Mouse (Mus musculus) midbrain, embryonic 12.5 days (tissue): ENCODE measurements around the gene Rnf207. TPM values are rescaled to one million over a fixed set of nuclear protein-coding genes. Genes with fewer than 3 reads are reported as not detected.

ENCODE experiments used
- ATAC-seq: fragments of 200-750 bp; cut with Nextera tagmentation; 2 replicates; pipeline ENCODE4 v1.8.0; 2017; ENCODE audit warnings: low read depth, moderate TSS enrichment, moderate library complexity; ENCODE audit not compliant: low FRiP score
- H3K27ac ChIP-seq: fragments of 300-500 bp; sonication (generic); replicated peaks from 2 replicates; pipeline ENCODE4 v1.5.1; 2016; ENCODE audit warnings: mild to moderate bottlenecking
- H3K27me3 ChIP-seq: fragments of 300-500 bp; sonication (generic); 2 replicates; pipeline ENCODE4 v1.6.1; 2016; ENCODE audit warnings: mild to moderate bottlenecking
- H3K36me3 ChIP-seq: fragments of 300-500 bp; sonication (generic); 2 replicates; pipeline ENCODE4 v1.6.1; 2016
- H3K4me1 ChIP-seq: fragments of 300-500 bp; sonication (generic); 2 replicates; pipeline ENCODE4 v1.6.1; 2016
- H3K4me2 ChIP-seq: fragments of 300-500 bp; sonication (generic); replicated peaks from 2 replicates; pipeline ENCODE4 v1.6.1; 2016; ENCODE audit warnings: mild to moderate bottlenecking, moderate library complexity
- H3K4me3 ChIP-seq: fragments of 300-500 bp; sonication (generic); 2 replicates; pipeline ENCODE4 v1.5.1; 2016; ENCODE audit warnings: mild to moderate bottlenecking
- H3K9ac ChIP-seq: fragments of 300-500 bp; sonication (generic); replicated peaks from 2 replicates; pipeline ENCODE4 v1.6.1; 2016; ENCODE audit warnings: mild to moderate bottlenecking, moderate library complexity
- H3K9me3 ChIP-seq: fragments of 300-500 bp; sonication (generic); 2 replicates; pipeline ENCODE4 v1.6.1; 2016; ENCODE audit warnings: mild to moderate bottlenecking
- WGBS: fragments of 180-500 bp; shearing (Covaris S2); methylation state at CpG from one replicate; pipeline ENCODE4 v1.1.7; 2016; 5-methylcytosine and 5-hydroxymethylcytosine counted together
- polyA plus RNA-seq: library from polyadenylated mRNA; unstranded; fragments of >200 nt; fragmentation: Nextera tagmentation; extraction: Ambion mirVana; gene quantifications from 2 replicates; pipeline ENCODE4 v1.2.1, GENCODE M21; 2016

Gene Rnf207
- polyA plus RNA-seq, 1 experiment from 2014 or later, result 2.7 TPM

DNA sequence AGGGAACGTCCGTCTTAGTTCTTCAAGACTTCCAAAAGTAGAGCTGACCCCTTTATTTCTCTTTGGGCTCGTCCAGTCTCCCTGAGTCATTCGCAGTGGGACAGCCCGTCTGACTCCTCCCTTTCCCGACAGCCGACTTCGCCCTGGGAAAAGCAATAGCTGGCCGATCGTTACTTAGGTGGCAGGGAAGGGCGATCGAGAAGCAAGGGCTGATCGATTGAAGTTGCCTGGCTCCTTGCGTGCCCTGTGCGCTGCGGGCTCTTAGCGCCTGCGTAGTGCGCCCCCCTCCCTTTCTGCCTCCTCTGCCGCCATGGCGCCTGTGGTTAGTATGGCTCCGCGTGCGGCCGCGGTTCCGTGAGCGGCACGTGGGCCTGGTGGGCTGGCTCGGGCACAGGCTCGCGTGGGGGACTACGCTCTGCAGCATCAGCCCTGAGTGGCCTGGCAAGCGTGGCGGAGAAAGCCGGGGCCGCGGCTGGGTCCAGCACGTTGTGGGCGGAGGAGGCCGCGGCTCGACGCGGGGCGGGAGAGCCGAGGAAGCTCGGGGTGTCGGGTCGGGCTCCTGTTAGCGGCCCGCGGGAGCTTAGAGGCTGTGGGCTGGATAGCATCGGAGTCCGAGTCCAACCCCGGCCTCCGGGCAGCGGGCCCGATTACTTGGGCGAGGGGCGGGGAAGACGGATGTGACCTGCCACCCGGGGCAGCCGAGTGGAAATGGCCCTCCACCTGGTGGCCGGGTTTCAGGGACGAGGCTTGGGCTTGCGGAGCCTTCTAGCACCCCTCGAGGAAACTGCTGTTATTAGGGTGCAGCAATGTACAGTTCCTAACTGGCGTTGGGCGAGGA lies 7.0 kb upstream of the Rnf207 start, which contains the start of gene Rpl22:
Rpl22 (plus strand) TSS at position 169 of the 838 bp plus-strand sequence.
- H3K4me1 ChIP-seq, result peaks cover 18% of the 10 kb centered on the region
- WGBS, result under 1% methylated on average over 69 of the region's 70 CpGs
- H3K27me3 ChIP-seq, result peaks cover 10% of the 10 kb centered on the region
- H3K27ac ChIP-seq, result peak within 1 kb of the TSS; percentile 40; the same call in 1 of the 2 replicates
- ATAC-seq, result peak; percentile 94
- peak within 1 kb of the TSS; percentile 92 for H3K9ac ChIP-seq
- H3K4me3 ChIP-seq, result peak within 1 kb of the TSS; percentile 99
- no peaks in the 10 kb centered on the region for H3K9me3 ChIP-seq
- peak within 1 kb of the TSS; percentile 90 for H3K4me2 ChIP-seq
- H3K36me3 ChIP-seq, result peaks cover 34% of the 10 kb centered on the region

DNA sequence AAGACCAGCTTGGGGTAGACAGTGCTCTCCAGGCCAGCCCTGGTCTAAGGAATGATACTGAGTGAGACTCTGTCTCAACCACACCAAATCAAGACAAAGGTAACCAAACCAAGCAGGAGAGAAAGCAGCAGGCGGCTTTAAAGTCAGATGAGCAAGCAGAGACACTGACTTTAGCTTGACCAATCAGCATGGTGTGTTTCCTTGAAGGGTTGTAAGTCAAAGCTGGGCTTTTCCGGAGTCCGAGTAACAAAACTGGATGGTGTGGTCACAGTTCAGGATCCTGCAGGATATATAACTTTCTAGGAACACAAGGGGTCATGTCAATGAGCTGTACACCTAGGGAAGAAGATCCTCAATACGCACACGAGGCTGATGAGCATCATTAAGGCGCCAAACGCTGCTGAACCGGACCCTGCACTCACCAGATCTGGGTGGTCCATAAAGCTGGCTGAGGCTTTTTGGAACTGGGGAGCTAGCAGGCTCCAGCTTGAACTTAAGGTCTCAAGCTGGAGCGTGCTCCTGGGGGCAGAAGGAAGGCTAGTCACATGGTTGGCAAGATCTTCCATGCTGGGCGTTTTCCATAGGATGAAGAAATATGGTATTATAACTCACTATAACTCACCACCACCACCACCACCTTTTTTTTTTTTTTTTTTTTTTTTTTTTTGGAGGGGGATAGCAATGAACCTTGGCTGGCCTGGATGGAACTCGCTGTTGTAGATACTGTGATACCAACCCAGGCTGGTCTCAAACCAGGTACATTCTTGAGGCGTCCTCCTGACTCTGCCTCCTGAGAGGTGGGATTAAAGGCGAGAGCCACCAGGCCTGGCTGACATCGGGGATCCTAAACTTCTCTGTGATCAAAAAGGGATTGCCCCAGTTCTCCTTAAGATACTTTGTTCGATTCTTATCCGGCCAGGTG lies 6.1 kb upstream of the Rnf207 start:
- Histone ChIP-seq H3K4me3 (peak overlapping the region; percentile 99), H3K9me3 (no peaks in the 10 kb centered on the region), H3K4me1 (peaks cover 18% of the 10 kb centered on the region), H3K4me2 (peak overlapping the region; percentile 31; the same call in 1 of the 2 replicates), H3K27ac (no peak overlapping the region), H3K36me3 (peaks cover 25% of the 10 kb centered on the region), H3K9ac (no peak overlapping the region), H3K27me3 (peaks cover 10% of the 10 kb centered on the region)
- peak; percentile 31 for ATAC-seq
- 55% methylated on average over 16 of the region's 16 CpGs for WGBS

DNA sequence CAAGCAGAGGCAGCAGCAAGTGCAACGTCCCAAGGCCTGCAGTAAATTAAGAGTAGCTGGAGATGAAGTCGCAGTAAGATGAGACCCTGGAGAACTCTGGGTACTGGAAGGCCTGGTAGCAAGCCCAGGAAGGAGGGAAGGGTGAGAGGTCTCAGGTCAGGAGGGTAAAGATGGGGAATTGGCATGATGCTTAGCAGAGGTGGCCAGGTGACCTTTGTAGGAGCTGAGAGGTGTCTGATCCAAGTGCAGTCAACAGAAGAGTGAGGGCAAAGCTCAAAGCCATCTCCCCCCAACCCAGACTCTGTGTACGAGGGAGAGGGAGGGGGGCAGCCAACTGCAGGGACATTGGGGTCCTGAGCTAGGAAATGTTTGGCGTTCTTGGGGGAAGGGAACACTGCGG lies 2.7 kb upstream of the Rnf207 start:
- H3K36me3 ChIP-seq, result no peaks in the 10 kb centered on the region
- H3K4me1 ChIP-seq, result peaks cover 1% of the 10 kb centered on the region
- WGBS, result 51% methylated on average over 5 of the region's 5 CpGs
- H3K4me3 ChIP-seq, result no peak overlapping the region
- H3K9ac ChIP-seq, result no peak overlapping the region
- H3K9me3 ChIP-seq, result no peaks in the 10 kb centered on the region
- peaks cover 37% of the 10 kb centered on the region for H3K27me3 ChIP-seq
- H3K4me2 ChIP-seq, result no peak overlapping the region
- H3K27ac ChIP-seq, result 0 out of 2 replicates have a peak overlapping the region, but pooled peaks have one; percentile 22
- ATAC-seq, result no peak

DNA sequence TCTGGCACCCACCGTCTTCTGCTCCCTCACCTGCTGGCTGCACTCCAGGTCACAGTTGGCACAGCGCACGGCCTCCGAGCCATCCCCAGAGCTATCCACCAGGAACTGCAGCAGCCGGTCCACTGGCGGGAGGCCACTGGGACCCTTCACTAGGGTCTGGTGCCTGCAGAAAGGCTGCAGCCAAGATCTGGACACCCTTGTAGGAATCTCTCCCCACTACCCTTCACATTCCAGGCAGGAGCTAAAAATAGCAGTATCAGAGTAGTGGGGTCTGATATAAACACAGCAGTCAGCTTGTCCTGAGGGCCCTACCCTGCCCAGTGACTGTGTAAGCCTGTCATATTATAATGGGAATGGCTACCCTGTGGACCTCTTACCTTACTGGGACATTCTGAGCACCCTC lies 1.2 kb downstream of the Rnf207 start:
- WGBS, result 92% methylated on average over 6 of the region's 6 CpGs
- Histone ChIP-seq H3K4me3 (no peak overlapping the region), H3K36me3 (no peaks in the 10 kb centered on the region), H3K9me3 (no peaks in the 10 kb centered on the region), H3K4me2 (no peak overlapping the region), H3K9ac (no peak overlapping the region), H3K4me1 (peaks cover 22% of the 10 kb centered on the region), H3K27ac (no peak overlapping the region), H3K27me3 (peaks cover 75% of the 10 kb centered on the region)
- ATAC-seq, result no peak

DNA sequence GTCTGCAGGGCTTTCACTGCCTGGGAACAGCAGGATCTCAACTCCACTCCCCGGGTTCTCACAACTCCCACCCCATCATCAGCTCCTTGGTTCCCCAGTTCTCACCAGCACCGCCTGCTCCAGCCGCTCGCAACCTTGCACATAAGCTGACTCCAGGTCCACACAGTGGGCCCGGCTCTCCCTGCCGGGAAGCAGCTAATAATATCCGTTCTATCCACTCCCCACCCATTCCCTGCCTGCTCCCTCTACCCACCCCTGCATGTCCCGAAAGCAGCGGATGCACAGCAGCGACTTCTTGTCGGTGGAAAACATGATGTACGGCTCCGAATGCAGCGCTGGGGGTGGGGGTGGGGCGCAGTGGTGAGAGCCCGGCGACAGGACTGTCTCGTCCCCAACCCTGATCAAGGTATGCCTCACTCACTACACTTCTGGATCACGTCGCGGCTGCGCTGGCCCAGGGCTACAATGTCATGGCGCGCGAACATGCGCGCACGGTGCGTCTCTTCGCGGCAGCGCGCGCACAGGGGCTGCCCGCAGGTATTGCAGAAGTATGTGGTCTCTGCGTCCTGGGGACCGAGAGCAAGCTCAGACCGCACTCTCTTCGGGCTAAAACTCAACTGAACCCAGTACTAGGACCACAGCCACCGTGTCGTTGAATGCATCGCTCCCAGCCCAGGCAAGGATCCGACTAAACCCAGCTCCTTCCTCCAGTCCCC lies 3.1 kb downstream of the Rnf207 start:
- Histone ChIP-seq H3K4me1 (peaks cover 23% of the 10 kb centered on the region), H3K27ac (no peak overlapping the region), H3K27me3 (peaks cover 85% of the 10 kb centered on the region), H3K9ac (no peak overlapping the region), H3K4me2 (peak overlapping the region; percentile 43), H3K36me3 (no peaks in the 10 kb centered on the region), H3K4me3 (peak overlapping the region; percentile 27), H3K9me3 (no peaks in the 10 kb centered on the region)
- under 1% methylated on average over 43 of the region's 43 CpGs for WGBS
- ATAC-seq, result no peak

DNA sequence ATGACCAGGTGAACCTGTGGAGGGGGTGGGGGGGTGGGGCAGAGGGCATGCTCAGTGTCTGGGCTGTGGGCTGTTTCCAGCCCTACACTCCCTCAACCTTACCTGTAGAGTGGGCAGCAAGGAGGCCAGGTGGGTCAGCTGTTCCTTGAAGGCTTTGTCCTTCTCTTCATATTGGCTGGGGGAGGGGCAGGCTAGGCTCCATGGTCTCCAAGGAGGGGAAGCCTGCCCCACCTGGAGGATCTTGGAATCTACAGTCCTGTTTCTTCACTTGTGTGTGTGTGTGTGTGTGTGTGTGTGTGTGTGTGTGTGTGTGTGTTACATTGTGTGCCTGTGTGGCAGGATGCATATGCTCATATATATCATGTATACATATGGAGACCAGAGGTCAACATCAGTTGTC lies 4.9 kb downstream of the Rnf207 start:
- Histone ChIP-seq H3K4me2 (peak overlapping the region; percentile 52; the same call in 1 of the 2 replicates), H3K27ac (no peak overlapping the region), H3K9ac (no peak overlapping the region), H3K4me1 (peaks cover 23% of the 10 kb centered on the region), H3K36me3 (0 out of 2 replicates have a peak, but pooled peaks cover under 1% of the 10 kb centered on the region), H3K4me3 (no peak overlapping the region), H3K9me3 (no peaks in the 10 kb centered on the region), H3K27me3 (peaks cover 97% of the 10 kb centered on the region)
- ATAC-seq, result no peak

DNA sequence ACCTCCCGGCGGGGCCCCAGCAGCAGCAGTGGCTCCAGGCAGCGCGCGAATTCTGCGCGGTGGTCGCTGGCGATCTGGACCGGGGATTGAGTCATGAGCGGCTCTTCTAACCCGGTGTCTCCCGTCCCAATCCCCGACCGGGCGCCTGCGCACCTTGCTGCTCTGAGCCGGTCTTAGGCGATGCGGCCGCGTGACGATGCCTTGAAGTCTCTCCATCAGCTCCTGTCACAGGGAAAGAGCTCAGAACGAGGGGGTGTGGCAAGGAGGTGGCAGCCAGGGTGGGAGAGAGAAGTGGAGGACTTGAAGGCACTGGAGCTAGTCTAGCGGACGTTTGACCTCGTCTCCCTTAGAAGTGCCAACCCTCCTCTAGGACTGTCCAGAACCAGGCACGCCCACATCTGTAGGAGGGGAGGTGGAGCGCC lies 5.6 kb downstream of the Rnf207 start:
- Histone ChIP-seq H3K4me1 (peaks cover 23% of the 10 kb centered on the region), H3K27me3 (peaks cover 90% of the 10 kb centered on the region)
- WGBS, result 1% methylated on average over 29 of the region's 29 CpGs

DNA sequence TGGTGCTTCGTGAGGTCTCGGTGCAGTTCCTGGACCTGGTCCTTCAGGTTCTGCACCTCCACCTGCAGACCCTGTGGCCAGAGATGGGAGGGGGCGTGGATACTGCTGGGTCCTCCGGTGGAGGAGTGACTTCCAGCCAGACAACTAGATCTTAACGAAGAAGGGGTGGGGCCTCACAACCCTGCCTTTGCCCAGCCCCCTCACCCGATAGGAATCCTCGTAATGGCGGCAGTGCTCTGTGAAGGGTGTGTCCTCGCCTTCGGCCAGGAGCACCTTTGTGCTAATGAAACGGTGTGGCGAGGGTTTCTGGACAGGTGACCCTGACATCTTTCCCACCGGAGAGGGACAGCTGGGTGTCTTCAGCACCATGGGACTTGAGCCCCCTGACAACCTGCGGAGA lies 6.6 kb downstream of the Rnf207 start:
- 1% methylated on average over 14 of the region's 14 CpGs for WGBS
- Histone ChIP-seq H3K9ac (no peak overlapping the region), H3K9me3 (no peaks in the 10 kb centered on the region), H3K27me3 (peaks cover 80% of the 10 kb centered on the region), H3K4me3 (no peak overlapping the region), H3K27ac (no peak overlapping the region), H3K4me1 (peaks cover 23% of the 10 kb centered on the region), H3K4me2 (no peak overlapping the region; the same call in 1 of the 2 replicates), H3K36me3 (peaks cover 5% of the 10 kb centered on the region; the same call in 1 of the 2 replicates)
- no peak for ATAC-seq

More for the DNA sequence above, 5.6 kb downstream of the Rnf207 start:
- H3K9ac ChIP-seq, result no peak overlapping the region; the same call in 1 of the 2 replicates
- no peak for ATAC-seq
- H3K4me2 ChIP-seq, result peak overlapping the region; percentile 52
- no peaks in the 10 kb centered on the region for H3K9me3 ChIP-seq
- peaks cover 5% of the 10 kb centered on the region; the same call in 1 of the 2 replicates for H3K36me3 ChIP-seq
- H3K4me3 ChIP-seq, result peak overlapping the region; percentile 31
- no peak overlapping the region for H3K27ac ChIP-seq

DNA sequence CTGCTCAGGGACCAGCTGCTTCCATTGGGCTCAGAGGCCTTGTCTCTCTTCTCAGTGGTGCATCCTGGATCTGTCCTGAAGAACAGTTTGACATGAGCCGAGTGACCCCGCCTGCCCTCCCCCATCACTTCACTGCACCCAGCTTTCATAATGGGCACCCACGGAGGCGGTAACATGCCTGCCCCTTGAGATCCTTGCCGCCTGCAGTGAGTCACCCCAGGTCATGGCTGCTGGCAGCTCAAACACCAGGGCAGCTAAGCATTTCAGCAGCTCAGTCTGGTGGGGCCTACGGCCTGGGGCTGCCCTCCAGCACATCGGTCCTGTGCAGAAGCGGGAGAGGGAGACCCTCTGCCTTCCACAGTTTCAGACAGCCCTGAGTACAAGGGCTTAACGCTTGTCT lies 11.3 kb downstream of the Rnf207 start:
- no peak overlapping the region for H3K4me2 ChIP-seq
- no peaks in the 10 kb centered on the region for H3K9me3 ChIP-seq
- 82% methylated on average over 9 of the region's 9 CpGs for WGBS
- peaks cover 34% of the 10 kb centered on the region for H3K36me3 ChIP-seq
- H3K27ac ChIP-seq, result no peak overlapping the region
- no peak overlapping the region for H3K4me3 ChIP-seq
- ATAC-seq, result no peak
- no peak overlapping the region for H3K9ac ChIP-seq
- H3K4me1 ChIP-seq, result 0 out of 2 replicates have a peak, but pooled peaks cover under 1% of the 10 kb centered on the region
- H3K27me3 ChIP-seq, result peaks cover 33% of the 10 kb centered on the region

DNA sequence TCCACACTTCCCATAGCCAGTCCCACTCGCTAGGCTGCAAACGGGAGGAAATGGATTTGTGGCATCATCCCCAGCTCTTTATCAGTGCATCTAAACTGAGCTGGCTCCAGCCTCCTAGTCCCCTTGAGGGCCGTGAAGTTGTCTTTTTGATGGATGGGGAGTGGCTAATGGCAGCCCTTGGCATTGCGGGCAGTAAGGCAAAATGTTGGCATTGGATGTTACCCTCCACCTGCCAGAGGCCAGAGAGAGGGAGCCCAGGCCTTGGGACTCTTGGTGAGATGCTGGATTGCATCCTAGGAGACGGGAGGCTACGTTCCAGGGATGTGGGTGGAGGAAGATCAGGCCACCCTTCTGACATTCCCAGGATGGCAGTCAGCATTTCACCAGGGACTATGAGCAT lies 12.8 kb downstream of the Rnf207 start:
- Histone ChIP-seq H3K4me1 (no peaks in the 10 kb centered on the region), H3K9ac (no peak overlapping the region), H3K27me3 (peaks cover 18% of the 10 kb centered on the region), H3K9me3 (no peaks in the 10 kb centered on the region), H3K4me3 (no peak overlapping the region), H3K36me3 (peaks cover 49% of the 10 kb centered on the region), H3K27ac (no peak overlapping the region), H3K4me2 (no peak overlapping the region)
- 91% methylated on average over 6 of the region's 6 CpGs for WGBS
- no peak for ATAC-seq

DNA sequence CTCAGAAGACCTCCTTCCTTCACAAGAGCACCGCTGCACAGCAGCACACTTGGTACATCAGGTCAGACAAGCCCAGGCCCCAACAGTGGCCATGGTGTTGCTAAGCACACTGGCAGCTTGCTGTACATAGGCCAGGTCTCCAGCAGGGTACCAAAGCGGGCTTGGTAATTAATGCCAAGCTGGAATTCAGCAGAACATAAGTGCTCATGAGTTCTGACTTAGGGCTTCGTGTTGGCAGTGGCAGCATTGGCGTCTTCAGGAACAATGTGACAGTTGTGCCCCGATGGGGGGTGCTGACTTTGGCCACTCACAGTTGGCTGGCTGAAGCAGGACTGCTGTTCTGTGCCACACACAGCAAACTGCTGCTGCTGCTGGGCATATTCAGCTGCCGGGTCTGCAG lies 14.1 kb downstream of the Rnf207 start:
- Histone ChIP-seq H3K9me3 (no peaks in the 10 kb centered on the region), H3K4me1 (no peaks in the 10 kb centered on the region), H3K4me2 (no peak overlapping the region), H3K27ac (no peak overlapping the region), H3K4me3 (no peak overlapping the region), H3K36me3 (peaks cover 62% of the 10 kb centered on the region), H3K27me3 (peaks cover 5% of the 10 kb centered on the region), H3K9ac (no peak overlapping the region)
- ATAC-seq, result no peak
- 91% methylated on average over 6 of the region's 6 CpGs for WGBS
